Mouse (Mus musculus) left cerebral cortex, adult 2 months (tissue): ENCODE data around the gene Rtl5. TPM values are rescaled to one million over a fixed set of nuclear protein-coding genes. Genes with fewer than 3 reads are reported as not detected.
"Not testable (repeated sequence)": the region's sequence is repeated elsewhere in the genome, so short reads cannot be mapped to it uniquely, and the experiment has no call there.

Source experiments
- DNase-seq, 2 experiments: peaks; one replicate each; pipeline ENCODE4 v3.0.0; 2021 to 2022; ENCODE audit warnings: low spot score in 2 of 2, mixed read lengths in 1 of 2; ENCODE audit errors: extremely low spot score in 1 of 2
- H3K27ac ChIP-seq: fragments of 200-600 bp; 2 replicates; pipeline ENCODE4 v1.8.1; 2022
- H3K4me3 ChIP-seq: fragments of 200-600 bp; 2 replicates; pipeline ENCODE4 v1.8.1; 2022
- CTCF ChIP-seq: fragments of 200-600 bp; IDR thresholded peaks from 2 replicates; pipeline ENCODE4 v1.8.1; 2022; ENCODE audit warnings: antibody characterized with exemption, mild to moderate bottlenecking, moderate library complexity
- intact Hi-C: fragments of 180-260 bp; cut with DNase I; formaldehyde crosslinking; loops from one replicate; pipeline ENCODE4 v1.15.1; 2025
- long read RNA-seq, 2 experiments: library from polyadenylated mRNA; stranded (forward); transcript quantifications; one replicate each; pipeline ENCODE4 v2.0.0; 2021; ENCODE audit warnings: borderline mapping rate in 2 of 2
- total RNA-seq, 2 experiments: library from RNA; stranded (reverse); gene quantifications; 2 replicates each; pipeline ENCODE4 v1.2.3; 2021

Gene Rtl5
- total RNA-seq = 10 to 100 TPM; 20.2 to 25.7 TPM
- long read RNA-seq, experiment 1 = 0 reads
- long read RNA-seq, experiment 2, full-length matches to known transcripts = 6 of 6 reads
- long read RNA-seq, experiment 2, partial matches to known transcripts = 0 of 6 reads
- long read RNA-seq, experiment 2, other reads (novel, unspliced or antisense) = 0 of 6 reads

DNA sequence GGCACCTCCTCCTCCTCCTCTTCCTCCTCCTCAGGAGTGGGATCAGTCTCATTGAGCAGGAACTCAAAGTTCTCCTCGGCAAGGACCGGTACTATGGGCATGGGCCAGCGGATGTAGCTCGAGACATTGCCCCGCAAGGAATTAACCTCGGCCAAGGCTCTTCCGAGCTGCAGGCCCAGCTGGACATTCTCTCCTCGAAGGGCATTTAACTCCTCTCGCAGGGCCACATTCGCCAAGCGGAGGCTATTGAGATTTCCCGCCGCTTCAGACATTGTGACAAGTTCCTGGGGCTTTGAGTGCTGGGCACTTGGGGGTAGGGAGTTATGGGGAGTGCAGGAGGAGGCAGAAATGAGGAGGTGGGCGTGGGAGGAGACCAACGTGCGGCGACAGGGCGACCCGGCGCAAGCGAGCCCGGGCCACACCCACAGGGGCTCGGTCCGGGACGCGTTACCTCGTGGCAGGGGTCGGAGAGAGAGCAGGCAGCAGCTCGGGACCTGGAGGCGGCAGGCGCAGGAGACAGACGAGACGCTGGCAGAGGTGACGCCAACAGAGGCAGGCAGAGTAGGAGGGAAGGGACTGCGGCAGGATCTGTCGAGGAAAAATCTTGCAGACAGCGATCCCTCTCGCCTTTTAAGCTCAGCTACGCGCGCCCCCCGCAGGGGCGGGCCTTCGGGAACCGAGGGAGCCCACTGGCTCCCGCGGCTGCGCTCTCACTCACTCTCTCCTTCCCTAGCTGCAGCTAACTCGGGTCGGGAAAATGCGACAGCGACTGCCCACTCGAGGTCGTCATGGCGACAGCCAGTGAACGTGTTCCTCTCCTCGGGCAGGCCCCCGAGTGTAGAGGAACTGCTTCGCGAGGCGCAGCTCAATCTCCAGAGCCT lies at the start of gene Rtl5:
Rtl5 (minus strand) TSS at position 714 of the 881 bp plus-strand sequence.
- Histone ChIP-seq H3K27ac (peak within 1 kb of the TSS; percentile 34), H3K4me3 (peak within 1 kb of the TSS; percentile 51)
- intact Hi-C loops = loop anchor here (5.0 kb wide), 1 partner anchor 429 kb away; the partner anchor contains the start of gene Ogt
- DNase-seq = peak; percentile 76 to 78
- TF ChIP-seq CTCF = no peak

- peak; percentile 83 to 88 for DNase-seq
- Histone ChIP-seq H3K4me3 (peak within 1 kb of the TSS; percentile 62), H3K27ac (peak within 1 kb of the TSS; percentile 77)
- intact Hi-C loops = loop anchor here (5.0 kb wide), 1 partner anchor 167 kb away; no protein-coding TSS in a partner anchor
- peak; percentile 21 for TF ChIP-seq CTCF
These were observed 48.1 kb upstream of the Rtl5 start, which contains the start of gene Pin4 for GRCm38 (mm10) chrX:102119042-102119864. TSS of gene Pin4 (plus strand) at chrX:102119447.

- peak in 1 of 2 experiments; percentile 11 for DNase-seq
- no peak for TF ChIP-seq CTCF
- H3K4me3 ChIP-seq = no peak overlapping the region
- intact Hi-C loops = loop anchor here (5.0 kb wide), 1 partner anchor 163 kb away; no protein-coding TSS in a partner anchor
- peak overlapping the region; percentile 34; the same call in 1 of the 2 replicates for H3K27ac ChIP-seq
These were observed 44.6 kb upstream of the Rtl5 start for GRCm38 (mm10) chrX:102115676-102116075.

DNA sequence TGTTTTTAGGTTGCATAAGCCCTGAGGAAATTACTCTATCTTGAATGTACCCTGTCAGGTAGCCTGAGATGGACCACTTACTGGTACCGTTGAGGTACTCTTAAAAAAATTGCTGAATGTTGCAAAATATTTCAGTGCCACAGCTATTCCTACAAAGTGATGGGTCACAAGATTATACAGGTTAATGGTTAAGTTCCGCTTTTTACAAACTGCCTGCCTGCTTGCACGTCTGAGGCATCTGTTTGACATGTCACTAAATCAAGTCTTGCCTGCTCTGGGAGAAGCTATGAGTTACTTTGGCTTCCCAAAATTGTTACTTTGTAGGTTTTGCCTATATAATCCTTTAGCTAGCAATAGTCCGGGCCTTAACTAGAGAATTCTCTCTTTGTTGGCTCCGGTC lies 38.2 kb upstream of the Rtl5 start:
- DNase-seq, intact Hi-C loops, H3K27ac ChIP-seq, H3K4me3 ChIP-seq: not testable (repeated sequence)

DNA sequence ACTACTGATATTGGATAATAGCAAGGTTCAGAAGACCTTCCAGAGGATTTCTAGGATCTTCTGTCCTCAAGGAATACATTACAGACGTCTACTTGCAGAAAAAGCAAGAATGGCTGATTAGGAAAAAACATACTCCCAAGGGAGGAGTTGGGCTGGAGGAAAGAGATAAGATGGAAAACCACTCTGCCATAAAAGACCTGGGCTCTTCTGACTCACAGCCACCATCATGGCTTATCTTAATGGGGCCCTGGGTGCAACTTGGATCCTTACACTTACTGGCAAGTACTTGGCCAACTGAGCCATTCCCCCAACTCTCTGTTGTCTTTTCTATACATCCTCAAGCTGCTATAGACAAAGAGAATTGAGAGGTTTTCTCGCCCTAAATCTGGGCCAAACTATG lies 32.7 kb upstream of the Rtl5 start:
- intact Hi-C loops, H3K4me3 ChIP-seq, DNase-seq, H3K27ac ChIP-seq: not testable (repeated sequence)

DNA sequence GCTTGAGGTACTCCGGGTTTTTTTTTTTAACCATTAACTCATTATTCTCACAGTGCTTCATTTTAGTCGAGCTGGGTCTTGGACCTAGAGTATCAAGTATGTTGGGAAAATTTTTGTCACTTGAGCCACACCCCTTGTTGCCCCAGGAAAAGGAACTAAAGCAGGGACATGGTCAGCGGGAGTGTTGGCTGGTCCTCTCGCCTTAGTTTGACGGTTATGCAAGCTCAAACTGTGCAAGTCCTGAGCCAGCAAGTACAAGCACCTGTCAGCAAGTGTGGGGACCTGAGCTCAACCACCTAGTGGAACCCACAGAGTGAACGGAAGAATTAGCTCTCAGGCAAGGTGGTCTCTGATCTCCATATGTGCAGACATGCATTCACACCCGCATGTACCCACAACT lies 30.8 kb upstream of the Rtl5 start:
- no peak overlapping the region for H3K4me3 ChIP-seq
- intact Hi-C loops = no loop called here

DNA sequence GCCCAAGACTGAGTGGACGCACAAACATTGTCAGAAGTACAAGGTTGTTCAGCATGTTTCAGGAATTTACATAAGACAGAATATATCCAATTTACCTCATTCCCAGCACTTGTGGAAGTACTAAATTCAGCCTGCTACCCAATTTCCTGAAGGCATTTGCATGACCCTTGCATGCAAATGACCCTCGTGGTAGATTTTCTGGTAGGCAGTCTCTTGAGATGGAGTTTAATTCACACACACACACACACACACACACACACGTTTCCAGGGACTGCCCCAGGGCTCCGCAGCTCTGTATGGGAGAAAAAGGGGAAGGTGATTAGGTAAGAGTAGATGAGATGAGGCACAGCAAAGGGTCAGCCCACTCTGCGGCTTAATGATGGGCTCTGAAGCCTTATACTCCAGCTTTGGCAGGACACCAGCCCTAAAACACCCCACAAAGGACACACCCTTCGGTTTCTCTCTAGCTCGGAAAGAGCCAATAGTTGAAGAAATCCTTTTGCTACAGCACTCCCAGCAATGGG lies 23.3 kb upstream of the Rtl5 start:
- no peak for DNase-seq
- intact Hi-C loops = no loop called here
- Histone ChIP-seq H3K4me3 (no peak overlapping the region), H3K27ac (no peak overlapping the region)
- TF ChIP-seq CTCF = no peak

More for the DNA sequence above, 30.8 kb upstream of the Rtl5 start:
- no peak for TF ChIP-seq CTCF
- H3K27ac ChIP-seq = no peak overlapping the region
- no peak for DNase-seq

- no peak overlapping the region for H3K4me3 ChIP-seq
- no peak overlapping the region for H3K27ac ChIP-seq
- intact Hi-C loops = no loop called here
- TF ChIP-seq CTCF = no peak
- DNase-seq = no peak
These were observed 19.5 kb upstream of the Rtl5 start for GRCm38 (mm10) chrX:102090605-102091004.

- H3K4me3 ChIP-seq = no peak overlapping the region
- intact Hi-C loops = no loop called here
- no peak for TF ChIP-seq CTCF
- H3K27ac ChIP-seq = no peak overlapping the region
- no peak for DNase-seq
These were observed 14.8 kb upstream of the Rtl5 start for GRCm38 (mm10) chrX:102085798-102086443.

DNA sequence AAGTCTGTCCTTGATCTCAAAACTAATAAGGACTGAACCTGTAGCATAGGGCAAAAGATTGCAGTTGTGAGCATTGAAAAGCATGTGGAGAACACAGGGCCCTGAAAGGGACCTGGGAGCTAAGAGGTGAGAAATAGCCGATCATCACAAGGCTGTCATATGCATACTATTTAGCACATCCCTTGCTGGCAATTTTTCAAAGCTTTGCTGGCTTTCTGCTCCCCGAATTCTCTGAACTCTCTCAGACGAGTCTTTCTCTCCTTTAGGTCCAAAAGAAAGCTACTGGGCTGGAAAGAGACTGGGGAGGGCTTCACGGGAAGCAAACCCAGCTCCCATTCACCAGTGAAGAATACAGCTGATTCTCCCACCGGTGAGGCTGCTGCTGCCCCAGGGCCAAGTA lies 11.2 kb upstream of the Rtl5 start:
- DNase-seq = no peak
- intact Hi-C loops = no loop called here
- TF ChIP-seq CTCF = no peak
- H3K27ac ChIP-seq = no peak overlapping the region
- H3K4me3 ChIP-seq = no peak overlapping the region

DNA sequence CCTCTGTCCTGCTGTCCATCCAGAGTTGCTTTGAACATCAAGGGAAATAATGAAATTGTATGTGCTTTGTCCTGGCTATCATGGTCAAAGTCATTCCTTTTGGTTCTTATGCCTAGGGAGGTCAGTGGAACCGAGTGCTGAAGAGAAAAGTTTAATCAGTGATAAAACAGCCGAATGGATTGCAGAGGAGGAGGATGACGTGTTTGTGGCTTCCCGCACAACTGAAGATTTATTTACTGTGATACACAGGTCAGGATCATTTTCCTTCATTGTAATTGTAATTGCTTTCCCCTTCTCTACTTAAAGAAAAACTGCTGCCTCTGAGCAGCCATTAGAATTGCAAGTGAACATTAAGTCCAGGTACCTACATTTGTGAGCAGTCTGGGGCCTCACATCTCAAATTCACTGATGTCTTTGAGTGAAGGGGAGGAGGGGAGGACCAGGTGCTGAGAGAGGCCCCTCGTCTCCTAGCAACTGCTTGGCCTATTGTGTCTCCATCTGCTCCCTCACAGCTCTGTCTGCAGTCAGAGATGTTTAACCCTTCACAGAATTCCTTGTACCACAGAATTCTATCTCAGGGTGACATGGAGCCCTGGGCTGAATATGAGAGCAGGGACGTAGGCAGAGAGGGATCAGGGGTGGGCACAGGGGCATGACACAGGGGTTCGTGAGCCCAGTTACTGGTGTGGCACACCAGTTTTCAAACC lies 10.6 kb upstream of the Rtl5 start:
- no peak for TF ChIP-seq CTCF
- DNase-seq = no peak
- intact Hi-C loops = no loop called here
- no peak overlapping the region for H3K4me3 ChIP-seq
- no peak overlapping the region for H3K27ac ChIP-seq
